Mouse (Mus musculus) heart, postnatal 14 days (tissue): ENCODE measurements around the gene Ets1. TPM values are rescaled to one million over a fixed set of nuclear protein-coding genes. Genes with fewer than 3 reads are reported as not detected.

ENCODE experiments used
- DNase-seq, 2 experiments: peaks; one replicate each; pipeline ENCODE4 v3.0.0; 2021 to 2022
- intact Hi-C: fragments of 180-260 bp; cut with DNase I; formaldehyde crosslinking; loops from one replicate; pipeline ENCODE4 v1.15.1; 2025
- total RNA-seq, 2 experiments: library from RNA; stranded (reverse); gene quantifications; 2 replicates each; pipeline ENCODE4 v1.2.3; 2021

The Ets1 gene
- total RNA-seq, 2 experiments from 2014 or later = 88.9 to 111 TPM

- no peak for DNase-seq
- intact Hi-C loops = loop anchor here (10.0 kb wide), 1 partner anchor 214 kb away; no protein-coding TSS in a partner anchor
Measured at GRCm38 (mm10) chr9:32721081-32721480, 85.1 kb downstream of the Ets1 start.

- intact Hi-C loops = loop anchor here (10.0 kb wide), 1 partner anchor 213 kb away; no protein-coding TSS in a partner anchor
- no peak for DNase-seq
Measured at GRCm38 (mm10) chr9:32722205-32722604, 86.2 kb downstream of the Ets1 start.

DNA sequence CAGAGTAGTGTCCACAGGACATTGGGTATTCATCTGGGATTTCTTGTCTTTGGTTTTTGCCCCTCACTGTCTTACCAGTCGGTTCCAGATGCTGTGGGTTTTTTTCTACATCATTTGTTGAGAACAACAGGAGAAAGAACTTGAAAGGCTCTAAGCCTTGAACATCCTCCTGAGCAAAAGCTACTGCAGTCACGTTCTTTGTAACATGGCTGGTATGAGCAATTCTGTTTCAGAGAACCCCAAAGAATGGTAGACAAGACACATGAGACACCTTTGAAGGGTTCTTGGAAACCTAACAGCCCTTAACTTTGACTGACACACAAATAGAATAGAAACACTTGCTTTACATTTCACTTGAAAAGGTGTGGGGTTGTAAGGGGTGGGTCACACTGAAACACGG is 86.9 kb downstream of the Ets1 start:
- DNase-seq = no peak
- intact Hi-C loops = loop anchor here (10.0 kb wide), 1 partner anchor 212 kb away; no protein-coding TSS in a partner anchor

GRCm38 (mm10) chr9:32724131-32724825 is 88.3 kb downstream of the Ets1 start:
- intact Hi-C loops = loop anchor here (10.0 kb wide), 1 partner anchor 211 kb away; no protein-coding TSS in a partner anchor
- no peak for DNase-seq

GRCm38 (mm10) chr9:32725902-32726301 is 89.9 kb downstream of the Ets1 start:
- intact Hi-C loops = loop anchor here (10.0 kb wide), 1 partner anchor 209 kb away; no protein-coding TSS in a partner anchor
- DNase-seq = no peak

GRCm38 (mm10) chr9:32726595-32726994 is 90.6 kb downstream of the Ets1 start:
- no peak for DNase-seq
- intact Hi-C loops = loop anchor here (10.0 kb wide), 1 partner anchor 208 kb away; no protein-coding TSS in a partner anchor

DNA sequence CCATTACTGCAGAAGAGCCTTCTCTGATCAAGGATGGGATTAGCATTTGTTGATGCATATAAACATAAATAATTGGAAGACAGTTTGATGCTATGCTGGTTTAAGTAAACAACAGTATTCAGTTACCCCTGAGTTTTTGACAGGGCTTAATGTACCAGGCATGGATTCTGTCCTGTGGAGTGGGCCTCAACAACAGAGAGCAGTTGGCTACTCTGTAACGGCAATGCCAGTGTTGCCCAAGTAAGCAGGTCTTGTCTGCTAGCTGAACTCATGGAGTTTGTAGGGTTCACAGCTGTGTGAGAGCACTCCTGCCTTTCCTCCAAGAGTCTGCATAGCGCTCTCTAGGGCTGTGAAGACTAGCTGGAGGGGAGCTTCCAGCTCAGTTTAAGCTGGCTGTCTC is 91.0 kb downstream of the Ets1 start:
- no peak for DNase-seq
- intact Hi-C loops = loop anchor here (10.0 kb wide), 1 partner anchor 208 kb away; no protein-coding TSS in a partner anchor

DNA sequence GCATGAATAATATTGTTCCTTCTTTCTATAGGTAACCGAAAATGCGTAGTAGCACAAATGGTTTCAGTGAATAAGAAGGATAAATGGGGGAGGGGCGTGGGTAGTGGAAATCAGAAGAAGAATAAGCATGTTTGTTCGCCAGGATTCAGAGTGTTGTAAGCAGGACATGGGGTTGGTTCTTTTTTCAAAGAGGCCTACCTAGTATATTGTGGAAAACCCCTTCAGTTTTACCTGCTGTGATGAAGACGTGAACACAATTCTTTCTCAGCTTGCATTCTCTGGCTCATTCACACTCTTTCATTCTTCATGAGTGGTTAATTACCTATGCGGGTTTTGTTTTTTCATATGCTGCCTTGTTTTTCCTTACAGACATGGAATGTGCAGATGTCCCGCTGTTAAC is 92.3 kb downstream of the Ets1 start:
- intact Hi-C loops = loop anchor here (10.0 kb wide), 1 partner anchor 206 kb away; no protein-coding TSS in a partner anchor

GRCm38 (mm10) chr9:32728806-32729205 is 92.8 kb downstream of the Ets1 start:
- intact Hi-C loops = loop anchor here (10.0 kb wide), 1 partner anchor 206 kb away; no protein-coding TSS in a partner anchor

More for the DNA sequence above, 92.3 kb downstream of the Ets1 start:
- DNase-seq = no peak

DNA sequence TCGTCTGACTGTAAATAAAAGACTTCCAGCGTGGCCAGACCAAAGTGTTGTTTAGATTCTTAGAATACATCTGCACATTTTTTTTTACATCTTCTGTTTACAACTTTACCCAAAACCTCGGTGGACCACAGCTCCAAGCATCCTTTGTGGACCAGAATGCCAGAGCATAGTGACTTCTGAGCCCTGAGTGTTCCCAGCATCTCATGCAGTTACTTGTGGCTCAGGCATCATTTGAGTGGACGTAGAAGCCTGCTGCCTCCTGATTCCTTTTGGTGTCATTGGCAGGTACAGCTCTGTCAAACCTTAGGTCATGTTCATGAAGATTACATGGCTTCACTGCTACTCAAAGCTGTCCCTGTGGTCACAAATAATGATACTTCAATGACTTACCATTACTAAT is 93.2 kb downstream of the Ets1 start:
- no peak for DNase-seq
- intact Hi-C loops = loop anchor here (10.0 kb wide), 1 partner anchor 206 kb away; no protein-coding TSS in a partner anchor

More at GRCm38 (mm10) chr9:32728806-32729205, 92.8 kb downstream of the Ets1 start:
- no peak for DNase-seq

DNA sequence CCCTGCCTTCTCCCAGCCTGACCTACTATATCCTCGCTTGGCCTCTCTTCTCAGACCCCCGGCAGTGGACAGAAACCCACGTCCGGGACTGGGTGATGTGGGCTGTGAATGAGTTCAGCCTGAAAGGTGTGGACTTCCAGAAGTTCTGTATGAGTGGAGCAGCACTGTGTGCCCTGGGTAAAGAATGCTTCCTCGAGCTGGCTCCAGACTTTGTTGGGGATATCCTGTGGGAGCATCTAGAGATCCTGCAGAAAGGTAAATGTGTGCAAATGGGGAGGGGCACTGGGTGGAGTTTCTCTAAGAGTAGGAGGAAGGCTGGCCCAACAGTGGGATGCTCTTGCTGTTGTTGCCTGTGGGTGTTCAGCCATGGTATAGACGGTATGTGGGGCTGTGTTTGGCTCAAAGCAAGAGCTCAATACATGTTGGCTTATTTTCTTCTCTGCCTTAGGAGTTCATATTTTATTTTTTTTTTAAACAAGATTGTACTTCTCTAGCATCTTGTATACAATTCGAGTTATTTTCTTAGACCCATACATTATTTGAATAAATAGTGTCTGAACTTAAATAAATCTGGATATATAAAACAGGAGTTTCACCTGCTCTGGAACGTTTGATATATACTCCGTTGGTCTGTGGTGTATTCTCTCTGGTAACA is 94.1 kb downstream of the Ets1 start:
- intact Hi-C loops = no loop called here
- DNase-seq = no peak

DNA sequence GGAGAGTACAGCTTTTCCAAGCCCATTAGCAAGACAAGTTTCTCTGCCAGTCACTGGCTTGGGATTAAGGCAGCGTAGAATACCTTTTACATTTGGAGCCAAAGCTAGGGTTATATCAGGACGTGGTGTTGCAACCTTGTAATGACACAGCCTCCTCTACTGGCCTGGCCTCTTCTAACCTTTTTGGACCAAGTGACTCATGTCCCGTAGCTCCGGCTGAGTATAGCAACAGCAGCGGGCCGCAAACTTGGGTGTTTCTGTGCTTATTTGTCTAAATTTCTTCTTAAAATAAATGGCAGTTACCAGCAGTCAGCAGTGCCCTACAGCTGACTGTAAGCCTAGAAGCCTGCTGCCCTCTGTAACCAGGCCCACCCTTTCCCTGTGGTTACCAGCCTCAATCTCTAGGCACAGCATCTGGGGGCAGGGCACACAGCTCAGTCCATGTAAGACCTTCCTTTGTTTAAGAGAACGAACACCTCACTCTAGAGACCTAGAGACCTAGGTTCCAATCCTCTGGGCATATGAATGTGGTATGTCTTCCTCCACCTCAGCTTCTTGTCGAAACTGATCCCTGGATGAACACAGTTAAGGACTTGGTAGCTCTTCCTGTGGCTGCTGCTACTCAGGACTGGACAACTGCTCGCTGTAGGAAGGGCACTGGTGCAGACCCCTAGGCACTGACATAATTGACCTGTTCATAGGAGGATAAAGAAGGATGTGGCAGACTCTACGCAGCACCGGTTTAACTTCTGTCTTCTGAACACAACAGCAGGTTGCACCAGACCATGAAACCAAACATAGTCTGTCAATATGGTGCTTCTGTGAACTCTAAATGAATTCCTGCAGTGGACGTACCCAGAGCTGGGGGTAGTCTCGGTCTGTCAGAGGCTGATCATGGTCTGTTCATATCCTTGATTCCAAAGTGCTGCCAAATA is 94.9 kb downstream of the Ets1 start:
- DNase-seq = no peak

DNA sequence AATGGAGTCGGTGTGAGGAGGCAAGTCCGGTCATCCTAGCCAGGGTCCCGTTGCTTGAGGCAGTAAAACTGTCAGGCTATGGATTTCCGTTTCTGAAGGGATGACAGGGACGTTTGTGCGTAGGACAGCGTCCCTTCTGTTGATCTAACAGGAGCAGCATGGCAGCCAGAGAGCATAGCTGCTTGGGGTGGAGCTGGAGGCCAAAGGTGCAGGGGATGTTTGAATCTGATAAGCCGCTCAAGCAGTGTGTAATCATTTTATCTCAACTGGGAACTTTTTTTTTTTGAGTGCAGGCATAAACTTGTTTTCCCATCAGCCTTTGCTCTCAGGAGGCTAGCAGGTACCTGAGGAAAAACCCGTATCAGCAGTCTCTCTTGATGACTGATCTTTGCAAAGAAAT is 95.8 kb downstream of the Ets1 start:
- intact Hi-C loops = loop anchor here (1.0 kb wide), 1 partner anchor 13 kb away; no protein-coding TSS in a partner anchor

More for the DNA sequence above, 94.9 kb downstream of the Ets1 start:
- intact Hi-C loops = no loop called here

GRCm38 (mm10) chr9:32735071-32735470 is 99.0 kb downstream of the Ets1 start:
- intact Hi-C loops = no loop called here
- DNase-seq = no peak

More for the DNA sequence above, 95.8 kb downstream of the Ets1 start:
- no peak for DNase-seq

GRCm38 (mm10) chr9:32736051-32736450 is 100.0 kb downstream of the Ets1 start:
- no peak for DNase-seq
- intact Hi-C loops = no loop called here

DNA sequence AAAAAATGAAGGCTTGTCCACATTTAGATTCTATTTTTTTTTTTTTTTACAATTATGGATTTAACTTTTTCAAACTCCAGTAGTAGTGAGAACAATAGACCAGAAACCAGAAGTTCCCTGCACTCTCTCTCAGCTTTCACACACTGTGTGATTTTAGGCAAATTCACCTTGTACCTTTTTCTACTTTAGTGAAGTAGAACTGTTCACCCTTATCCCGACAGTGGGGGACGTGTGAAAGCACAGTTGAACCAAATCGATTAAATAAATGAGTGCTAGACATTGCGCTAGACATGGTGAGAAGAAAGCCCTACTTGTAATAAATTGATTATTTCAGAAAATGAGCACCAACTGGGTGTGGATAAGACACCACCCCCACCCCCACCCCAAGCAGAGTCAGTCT is 104.0 kb downstream of the Ets1 start:
- intact Hi-C loops = no loop called here
- no peak for DNase-seq

DNA sequence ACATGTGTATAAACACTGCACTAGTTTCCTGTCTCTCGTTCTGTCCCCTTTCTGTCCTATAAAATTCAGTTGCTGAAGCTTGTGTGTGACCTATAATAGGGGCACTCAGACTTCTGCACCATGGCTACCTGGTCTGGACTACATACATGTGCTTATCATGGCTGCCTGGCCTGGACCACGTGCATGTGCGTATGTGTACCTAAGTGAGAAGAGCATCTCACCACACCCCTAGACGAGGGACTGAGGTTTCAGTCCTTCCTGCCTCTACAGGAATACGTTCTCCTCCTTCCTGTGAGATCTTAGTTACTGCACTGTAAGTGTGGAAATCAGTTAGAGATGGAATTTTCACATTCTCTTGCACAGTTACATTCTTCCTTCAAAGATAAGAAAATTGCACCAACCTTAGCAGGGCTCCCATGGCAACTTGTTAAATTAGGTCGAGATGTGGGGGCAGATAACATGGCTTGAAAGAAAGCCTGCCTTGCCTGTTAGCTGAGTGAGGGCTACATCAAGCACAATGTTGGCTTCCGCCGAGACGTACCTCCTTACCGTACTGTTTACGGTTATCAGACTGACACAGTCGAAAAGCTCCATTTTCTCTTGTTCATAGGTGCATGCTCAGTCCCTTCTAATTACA is 104.8 kb downstream of the Ets1 start:
- no peak for DNase-seq
- intact Hi-C loops = no loop called here

GRCm38 (mm10) chr9:32741681-32742080 is 105.7 kb downstream of the Ets1 start:
- no peak for DNase-seq
- intact Hi-C loops = no loop called here

DNA sequence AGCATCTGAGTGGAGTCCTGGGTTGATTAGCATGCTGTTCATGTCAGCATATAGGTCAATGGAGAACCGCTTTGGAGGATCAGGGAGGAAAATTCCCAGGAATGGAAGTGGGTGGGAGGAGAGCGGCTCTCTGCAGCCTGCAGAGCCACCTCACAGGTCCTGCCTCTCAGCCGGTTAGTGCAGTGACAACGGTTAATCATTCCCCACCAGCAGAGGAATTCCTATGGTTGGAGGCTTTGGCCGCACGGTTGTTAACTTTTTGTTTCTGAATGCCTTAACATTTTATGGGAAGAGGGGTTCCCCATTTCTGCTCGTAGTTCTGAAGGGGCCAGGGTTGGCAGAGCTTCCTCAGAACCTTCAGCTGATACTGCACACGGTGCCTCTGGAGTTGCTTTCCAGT is 107.1 kb downstream of the Ets1 start:
- DNase-seq = no peak
- intact Hi-C loops = no loop called here
